Mouse (Mus musculus): ENCODE results near the gene Zfp945.
"Not testable (repeated sequence)": the region's sequence is repeated elsewhere in the genome, so short reads cannot be mapped to it uniquely, and the experiment has no call there.

The Zfp945 gene

DNA sequence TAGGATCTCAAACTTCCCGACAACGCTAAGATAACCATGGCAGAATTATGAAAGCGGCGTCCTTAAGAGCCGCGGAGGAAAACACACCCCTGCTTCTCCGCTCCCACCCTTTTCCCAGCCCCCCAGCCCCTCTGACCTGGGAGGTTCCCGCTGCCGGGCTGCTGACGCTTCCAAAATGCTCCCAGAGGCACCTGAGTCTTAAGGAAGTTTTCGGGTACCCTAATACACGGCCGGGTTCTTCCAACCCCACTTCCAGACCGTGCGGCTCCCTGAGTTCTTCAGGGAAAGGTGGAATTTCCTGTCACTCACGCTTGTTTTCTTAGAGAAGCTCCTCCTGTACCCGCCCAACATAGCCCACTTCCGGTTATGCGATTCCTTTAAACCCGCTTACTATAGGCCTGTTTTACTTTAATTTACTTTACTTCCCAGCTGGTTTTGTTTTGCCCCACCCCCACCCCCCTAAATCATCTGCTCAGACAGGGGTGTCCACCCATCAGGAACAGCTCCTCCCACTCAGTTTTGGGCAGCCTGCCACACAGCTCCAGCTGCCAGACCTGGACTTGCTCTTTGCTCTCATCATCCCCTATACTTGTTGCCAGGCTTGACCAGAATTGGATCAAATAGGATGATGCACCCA, at the start of gene Zfp945:
TSS of gene Zfp945 (minus strand) at position 290 of the 637 bp plus-strand sequence.
- DNase-seq, result peak; percentile 79 to 84

DNA sequence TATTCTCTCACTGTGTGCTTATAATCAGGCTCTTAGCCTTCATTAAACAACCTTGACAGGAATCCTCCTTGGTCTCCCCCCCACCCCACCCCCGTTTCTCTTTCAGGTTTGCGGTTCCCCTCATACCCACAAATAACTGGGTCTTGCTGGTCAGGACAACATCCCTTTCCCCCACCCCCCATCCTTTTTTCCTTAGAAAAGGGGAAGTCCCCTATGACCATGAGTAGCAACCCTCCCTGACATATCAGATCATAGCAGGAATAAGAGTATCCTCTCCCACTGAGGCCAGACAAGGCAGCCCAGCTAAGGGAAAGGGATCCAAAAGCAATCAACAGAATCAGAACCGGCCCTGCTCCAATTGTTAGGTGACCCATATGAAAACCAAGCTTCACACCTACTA, 21.4 kb upstream of the Zfp945 start:
- no peak for DNase-seq

DNA sequence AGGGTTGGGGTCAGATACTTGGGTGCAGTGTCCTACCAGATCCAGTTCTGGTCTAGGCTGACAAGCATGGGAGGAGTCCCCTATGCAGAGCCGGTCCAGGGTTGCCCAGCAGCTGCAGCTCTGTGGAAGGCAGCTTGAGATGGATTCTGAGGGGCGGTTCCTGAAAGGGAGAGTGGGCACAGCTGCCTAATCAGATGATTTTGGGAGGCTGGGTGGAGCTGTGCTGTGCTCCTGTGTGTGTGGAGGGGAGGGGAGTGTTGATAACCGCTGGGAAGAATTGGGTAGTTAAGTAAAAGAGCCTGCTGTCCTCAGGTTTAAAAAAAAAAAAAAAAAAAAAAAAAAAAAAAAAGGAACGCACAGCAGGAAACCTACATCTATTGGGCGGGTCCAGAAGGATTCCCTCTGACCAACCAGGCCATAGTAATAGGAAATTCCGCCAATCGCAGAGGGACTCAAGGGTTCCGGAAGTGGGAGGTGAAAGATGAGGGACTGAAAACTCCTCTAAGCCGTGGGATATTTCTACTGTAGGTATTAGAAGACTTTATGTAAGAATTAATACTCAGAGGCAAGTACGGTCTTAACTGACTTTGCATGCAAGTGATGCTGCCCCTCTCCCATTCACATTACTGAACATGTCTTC, 17.2 kb upstream of the Zfp945 start:
- no peak for DNase-seq

- no peak for DNase-seq
Observed at GRCm38 (mm10) chr17:22877427-22878307, 10.7 kb upstream of the Zfp945 start.

- no peak for DNase-seq
Observed at GRCm38 (mm10) chr17:22876316-22876715, 9.4 kb upstream of the Zfp945 start.

GRCm38 (mm10) chr17:22875549-22875948, 8.6 kb upstream of the Zfp945 start:
- DNase-seq, result not testable (repeated sequence)

- no peak for DNase-seq
Observed at GRCm38 (mm10) chr17:22866421-22866844, 501 bp downstream of the Zfp945 start.

GRCm38 (mm10) chr17:22821166-22821565, 45.8 kb downstream of the Zfp945 start:
- DNase-seq, result no peak

DNA sequence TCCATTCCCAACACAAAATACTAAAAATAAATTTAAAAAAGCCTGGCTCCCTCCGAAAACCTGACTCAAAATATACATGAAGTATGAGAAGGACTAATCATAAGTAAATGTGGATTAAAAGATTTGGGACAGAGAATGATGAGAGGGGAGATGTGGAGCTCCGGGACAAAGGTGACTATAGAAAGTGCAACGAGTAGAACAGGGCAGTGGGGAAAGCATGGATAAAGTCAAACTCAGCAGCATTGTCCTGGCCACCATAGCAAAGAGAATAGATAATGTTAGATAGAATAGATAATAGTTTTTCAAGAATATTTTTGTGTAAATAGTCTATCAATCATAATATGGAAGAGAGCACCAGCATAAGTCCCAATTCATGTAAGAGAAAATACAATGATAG, 48.7 kb downstream of the Zfp945 start:
- no peak for DNase-seq

DNA sequence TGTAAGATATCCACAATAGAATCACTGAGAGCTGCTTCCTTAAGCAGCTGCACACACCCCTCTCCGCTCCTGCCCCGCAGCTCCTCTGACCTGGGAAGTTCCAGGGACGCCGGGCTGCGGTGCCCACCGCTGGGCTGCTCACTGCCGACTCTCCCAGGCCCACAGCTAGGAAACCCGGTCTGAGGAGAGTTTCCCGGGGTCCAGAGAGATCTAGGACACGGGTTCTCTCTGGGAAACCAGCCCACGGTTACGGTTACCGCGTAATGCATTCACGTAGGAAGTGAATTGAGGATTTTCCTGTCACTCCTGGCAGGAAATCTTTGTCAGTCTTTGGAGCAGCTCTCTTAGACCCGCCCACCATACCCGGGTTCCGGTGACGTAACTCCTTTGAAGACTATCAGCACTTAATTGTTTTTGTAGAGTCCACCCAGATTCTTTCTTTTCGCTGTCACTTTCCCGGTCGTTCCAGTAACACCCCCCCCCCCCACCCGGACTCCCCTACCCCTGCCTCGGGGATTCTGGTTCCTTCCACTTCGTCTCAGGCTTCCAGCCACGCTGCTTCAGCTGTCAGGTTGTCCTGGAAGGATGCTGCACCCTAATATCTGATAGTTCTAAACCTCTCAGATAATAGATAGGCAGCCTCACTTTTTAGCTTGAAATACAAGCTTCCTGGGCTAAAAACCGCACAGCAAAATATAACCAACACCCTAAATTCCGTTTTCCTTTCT, 49.3 kb downstream of the Zfp945 start:
- DNase-seq, result peak; percentile 63 to 72

DNA sequence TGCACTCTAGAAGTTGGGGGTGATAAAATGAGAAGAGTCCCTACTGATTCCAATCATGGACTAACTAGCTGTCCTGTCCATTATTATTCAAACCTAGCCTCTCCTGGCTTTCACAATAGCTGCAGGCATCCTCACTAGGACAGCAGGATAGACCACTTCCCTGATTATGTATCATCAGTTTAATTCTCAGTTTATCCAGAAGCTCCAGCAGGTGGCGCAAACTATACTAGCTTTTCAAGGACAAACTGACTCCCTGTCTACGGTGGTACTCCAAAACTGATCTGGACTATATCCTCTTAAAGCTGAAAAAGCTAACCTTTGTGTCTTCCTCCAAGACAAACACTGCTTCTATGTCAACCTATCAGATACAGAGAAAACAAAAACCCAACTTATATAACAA, 67.2 kb downstream of the Zfp945 start:
- DNase-seq, result peak in 1 of 2 experiments; percentile 5
